Mouse (Mus musculus) embryo, embryonic 9.5 days (tissue): ENCODE data around the gene Olfr147.
"Not testable (repeated sequence)": the region's sequence is repeated elsewhere in the genome, so short reads cannot be mapped to it uniquely, and the experiment has no call there.

Experiments
- DNase-seq: peaks from one replicate; pipeline ENCODE4 v3.0.0-alpha.2; 2017; ENCODE audit errors: extremely low spot score

Olfr147 gene

DNA sequence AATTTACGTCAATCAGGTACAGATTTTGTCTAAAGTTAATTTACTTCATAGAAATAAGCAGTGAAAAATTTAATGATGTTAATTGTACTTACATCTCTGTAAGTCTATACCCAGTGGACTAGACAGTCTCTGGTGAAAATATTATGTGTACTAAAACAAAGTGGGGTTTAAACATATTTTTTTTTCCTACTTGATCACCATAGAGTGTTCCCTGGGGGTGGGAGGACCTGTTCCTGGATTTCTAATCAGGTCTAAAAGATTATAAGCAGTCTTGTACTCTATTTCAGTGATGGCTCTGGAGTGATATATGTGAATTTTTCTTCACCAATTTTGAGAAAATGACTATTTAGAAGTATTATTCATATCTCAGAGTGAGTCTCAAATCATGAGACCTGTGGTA lies at the start of gene Olfr147:
Olfr147 (plus strand) TSS at position 301 of the 400 bp plus-strand sequence.
- no peak for DNase-seq

DNA sequence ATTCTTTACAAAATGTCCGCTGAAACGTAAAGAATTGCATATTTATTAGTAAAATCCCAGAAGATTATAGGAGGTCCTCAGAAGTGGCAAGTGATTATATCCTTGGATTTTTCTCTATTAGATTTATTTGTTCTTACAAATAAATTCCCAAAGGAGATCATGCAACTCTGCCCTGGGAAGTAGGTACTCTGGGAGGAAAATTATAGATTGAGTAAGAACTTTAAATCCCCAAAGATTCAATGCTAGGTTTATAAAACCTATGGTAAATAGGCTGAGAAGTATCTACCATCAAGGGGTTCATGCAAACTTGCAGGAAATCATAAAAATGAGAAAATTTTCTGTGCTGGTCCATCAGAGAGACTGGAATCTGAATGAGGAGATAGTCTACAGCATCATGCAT lies 34.9 kb upstream of the Olfr147 start, which contains the start of gene Olfr250:
Olfr250 (plus strand) TSS at position 301 of the 400 bp plus-strand sequence.
- no peak for DNase-seq

DNA sequence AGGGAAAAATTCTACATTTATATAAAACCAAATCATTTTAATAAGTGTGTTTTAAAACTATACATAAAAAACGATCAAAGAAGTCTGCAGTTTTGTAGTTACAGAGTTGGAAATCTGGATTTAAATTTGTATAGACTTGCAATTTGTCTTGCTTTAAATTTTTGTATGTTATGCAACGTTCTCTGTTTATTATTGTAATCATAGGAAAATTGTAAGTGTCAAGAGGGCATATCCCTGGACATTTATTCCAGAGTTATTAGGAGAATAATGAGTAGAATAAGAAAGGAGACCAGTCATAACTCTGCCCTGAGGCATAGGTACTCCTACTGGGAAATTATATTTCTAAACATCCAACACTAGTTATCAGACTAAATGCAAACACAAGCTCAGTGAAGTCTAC lies 24.7 kb upstream of the Olfr147 start, which contains the start of gene Olfr251:
Olfr251 (plus strand) TSS at position 301 of the 400 bp plus-strand sequence.
- DNase-seq = no peak

DNA sequence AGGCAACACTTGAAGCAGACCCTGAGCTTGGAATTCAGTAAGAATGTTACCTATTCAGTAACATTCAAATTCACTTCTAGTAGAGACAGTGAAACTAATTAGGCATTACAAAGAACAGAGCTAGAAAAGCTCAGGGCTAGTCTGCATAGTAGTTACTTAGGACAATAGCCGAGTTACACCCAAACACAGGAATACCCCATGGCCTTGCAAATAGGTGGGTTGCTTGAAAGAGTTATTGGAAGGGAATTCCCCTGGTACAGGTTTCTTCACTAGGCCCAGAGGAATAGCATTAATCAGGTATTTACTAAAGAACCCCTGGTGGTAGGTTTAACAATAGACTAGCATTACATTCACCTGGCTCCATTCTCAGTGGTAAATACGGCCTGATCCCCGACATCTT lies 6.0 kb downstream of the Olfr147 start:
- not testable (repeated sequence) for DNase-seq

DNA sequence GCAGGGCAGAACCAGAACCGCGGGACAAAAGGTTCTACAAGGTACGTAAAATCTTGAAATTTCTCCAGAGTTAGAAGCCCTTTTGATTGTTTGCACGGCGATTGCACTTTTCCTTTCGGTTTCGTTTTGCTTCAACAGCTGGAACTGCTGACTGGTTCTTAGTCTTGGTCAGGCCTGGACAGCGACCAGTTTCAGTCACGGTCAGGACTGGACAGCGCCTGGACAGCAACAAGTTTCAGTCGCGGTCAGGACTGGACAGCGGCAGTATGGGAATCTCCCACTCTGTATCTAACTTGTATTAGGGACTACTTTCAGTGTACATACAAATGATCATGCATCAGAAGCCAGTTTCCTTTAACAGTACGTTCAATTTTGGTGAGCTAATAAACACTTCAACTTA lies 12.0 kb downstream of the Olfr147 start:
- DNase-seq = not testable (repeated sequence)

DNA sequence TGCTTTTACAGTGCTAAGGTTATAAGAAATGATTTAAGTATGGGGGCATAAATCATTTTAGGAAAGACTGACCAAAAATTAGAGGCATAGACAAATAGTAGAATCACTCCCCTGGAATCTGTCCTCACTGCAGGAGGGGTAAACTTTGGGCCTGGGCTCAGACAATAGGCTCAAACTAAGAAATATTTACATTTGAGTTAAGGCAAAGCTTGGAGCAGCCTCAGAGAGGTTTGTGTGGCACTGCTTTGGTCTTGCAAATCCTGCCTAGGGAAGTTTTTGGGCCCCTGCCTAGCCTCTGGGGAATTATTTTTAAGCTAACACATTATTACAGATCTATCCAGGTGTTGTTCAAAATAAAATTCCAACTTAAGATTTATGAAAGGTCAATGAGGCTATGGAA lies 22.3 kb downstream of the Olfr147 start:
- no peak for DNase-seq

DNA sequence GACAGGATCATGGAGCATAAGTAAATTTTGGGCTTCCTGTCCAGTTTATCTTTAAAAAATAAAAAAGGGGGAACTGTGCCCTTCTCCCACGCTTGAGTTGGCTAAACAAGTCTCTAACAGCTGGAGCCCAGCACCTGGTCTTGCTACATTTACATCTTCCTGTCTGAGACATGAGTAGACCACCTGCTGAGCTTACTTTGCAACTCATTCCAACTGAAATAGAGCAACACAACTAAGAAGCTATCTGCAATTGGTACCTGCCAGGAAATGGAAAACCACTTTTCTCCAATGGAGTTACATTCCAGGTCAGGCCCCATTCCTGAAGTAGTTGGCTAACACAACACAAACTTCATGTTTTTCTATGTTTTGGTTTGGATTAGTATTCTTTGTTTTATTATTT lies 25.5 kb downstream of the Olfr147 start:
- DNase-seq = no peak

DNA sequence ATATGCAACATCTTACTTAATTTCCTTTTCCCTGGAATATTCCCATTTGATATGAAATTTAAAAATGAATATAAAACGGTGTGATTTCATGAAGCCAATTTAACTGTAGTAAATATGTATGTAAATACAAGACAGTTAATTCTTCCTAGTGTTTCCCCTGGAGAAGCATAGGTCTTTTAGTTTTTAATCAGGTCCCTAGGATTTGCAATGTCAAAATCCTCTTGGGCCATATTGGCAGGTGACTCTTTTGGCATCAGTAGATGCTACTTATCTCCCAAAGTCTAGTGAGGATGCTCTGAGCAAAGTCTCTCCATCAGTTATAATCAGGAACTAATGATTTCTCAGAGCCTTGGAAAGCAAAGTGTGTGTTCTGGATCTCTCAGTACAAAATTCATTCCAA lies 27.7 kb downstream of the Olfr147 start, which contains the start of gene Olfr901:
Olfr901 (plus strand) TSS at position 301 of the 400 bp plus-strand sequence.
- no peak for DNase-seq

DNA sequence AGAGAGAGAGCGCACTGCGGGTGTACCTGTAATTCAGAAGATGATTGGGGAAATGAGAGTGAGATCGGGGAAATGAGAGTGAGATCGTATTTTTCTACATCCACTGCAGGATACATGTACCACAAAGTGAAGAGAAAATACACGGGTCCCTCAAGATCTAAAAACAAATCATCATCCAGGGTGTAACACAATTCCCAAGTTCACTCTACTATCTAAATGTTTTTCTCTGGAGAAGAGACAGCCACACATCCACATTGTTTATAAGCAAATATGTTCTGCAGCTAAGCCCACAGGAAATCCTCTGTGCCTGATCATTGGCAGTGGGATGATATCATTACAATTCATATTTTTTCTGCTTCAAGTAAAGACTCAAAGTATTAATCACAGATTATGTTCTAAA lies 45.9 kb downstream of the Olfr147 start, which contains the start of gene Olfr902:
Olfr902 (plus strand) TSS at position 301 of the 400 bp plus-strand sequence.
- no peak for DNase-seq
